Comparison of ENCODE assay signal across 8 mouse cellular contexts in genomic region chr12:32059707-32060106, GRCm38 (mm10). TPM values are rescaled to one million over a fixed set of nuclear protein-coding genes. Genes with fewer than 3 reads are reported as not detected.
DNase-seq lines count a peak whose midpoint lies in the region; ATAC-seq lines count a peak whose summit lies in the region.

No protein-coding gene starts in this region.

- intact Hi-C loops in heart, postnatal 36 days (cut with DNase I) = loop anchor here (5.0 kb wide), 2 partner anchors 83 to 92 kb away; no protein-coding TSS in a partner anchor

- H3K27me3 ChIP-seq in heart, embryonic 14.5 days (ENCODE audit: control insufficient read depth, insufficient read depth, low read length) = no peaks in the 10 kb centered on the region
- H3K27me3 ChIP-seq in forebrain, embryonic 13.5 days = no peaks in the 10 kb centered on the region
- H3K27me3 ChIP-seq in liver, embryonic 12.5 days (replicated peaks) = no peaks in the 10 kb centered on the region
- no peaks in the 10 kb centered on the region for H3K27me3 ChIP-seq in stomach, embryonic 14.5 days (ENCODE audit: control insufficient read depth, insufficient read depth, low read length)

- H3K9ac ChIP-seq in heart, embryonic 14.5 days (ENCODE audit: low read length) = no peak overlapping the region
- H3K9ac ChIP-seq in forebrain, embryonic 13.5 days = peak overlapping the region; percentile 97
- peak overlapping the region; percentile 100 for H3K9ac ChIP-seq in liver, embryonic 12.5 days
- no peak overlapping the region for H3K9ac ChIP-seq in stomach, embryonic 14.5 days (replicated peaks; ENCODE audit: low read depth, low read length)

- H3K9me3 ChIP-seq in heart, embryonic 14.5 days (ENCODE audit: control insufficient read depth, low read length) = no peaks in the 10 kb centered on the region
- no peaks in the 10 kb centered on the region for H3K9me3 ChIP-seq in forebrain, embryonic 13.5 days (replicated peaks)
- H3K9me3 ChIP-seq in liver, embryonic 12.5 days (replicated peaks) = no peaks in the 10 kb centered on the region
- H3K9me3 ChIP-seq in stomach, embryonic 14.5 days (ENCODE audit: control insufficient read depth, low read depth, low read length) = no peaks in the 10 kb centered on the region

- peaks cover 0 to 6% of the 10 kb centered on the region in 2 experiments; a peak in 3 of 4 replicates for H3K4me1 ChIP-seq in heart, embryonic 14.5 days (ENCODE audit: control insufficient read depth in 2 of 2, insufficient read depth in 2 of 2, low read length in 2 of 2)
- H3K4me1 ChIP-seq in forebrain, embryonic 13.5 days = peaks cover 34% of the 10 kb centered on the region
- peaks cover 68% of the 10 kb centered on the region for H3K4me1 ChIP-seq in liver, embryonic 12.5 days
- H3K4me1 ChIP-seq in stomach, embryonic 14.5 days (ENCODE audit: control insufficient read depth, insufficient read depth, low read length) = 0 out of 2 replicates have a peak, but pooled peaks cover 6% of the 10 kb centered on the region

- WGBS in heart, embryonic 14.5 days = 64% methylated on average over 6 of the region's 6 CpGs
- WGBS in forebrain, embryonic 13.5 days = 4% methylated on average over 6 of the region's 6 CpGs
- 7% methylated on average over 6 of the region's 6 CpGs for WGBS in liver, embryonic 12.5 days (ENCODE audit: insufficient replicate concordance)
- WGBS in stomach, embryonic 14.5 days = 25% methylated on average over 6 of the region's 6 CpGs

- peak overlapping the region; percentile 98 for H3K4me2 ChIP-seq in heart, embryonic 14.5 days (ENCODE audit: low read length)
- H3K4me2 ChIP-seq in forebrain, embryonic 13.5 days = peak overlapping the region; percentile 71
- peak overlapping the region; percentile 84 for H3K4me2 ChIP-seq in liver, embryonic 12.5 days
- peak overlapping the region; percentile 93 for H3K4me2 ChIP-seq in stomach, embryonic 14.5 days (replicated peaks; ENCODE audit: low read depth, low read length)

- DNase-seq in heart, postnatal 36 days = no peak
- peak; percentile 30 for DNase-seq in NIH3T3 (ENCODE audit: low read depth)
- no peak for DNase-seq in kidney, postnatal 14 days

- no peaks in the 10 kb centered on the region for H3K36me3 ChIP-seq in heart, embryonic 14.5 days (ENCODE audit: control insufficient read depth, insufficient read depth, low read length)
- 0 out of 2 replicates have a peak, but pooled peaks cover 4% of the 10 kb centered on the region for H3K36me3 ChIP-seq in forebrain, embryonic 13.5 days (ENCODE audit: poor library complexity, severe bottlenecking)
- peaks cover 28% of the 10 kb centered on the region for H3K36me3 ChIP-seq in liver, embryonic 12.5 days
- no peaks in the 10 kb centered on the region for H3K36me3 ChIP-seq in stomach, embryonic 14.5 days (ENCODE audit: control insufficient read depth, insufficient read depth, low read length)

- peak overlapping the region in 1 of 2 experiments; percentile 80; a peak in 1 of 4 replicates for H3K4me3 ChIP-seq in heart, embryonic 14.5 days (ENCODE audit: control insufficient read depth in 1 of 2, insufficient read depth in 1 of 2, low read depth in 1 of 2, low read length in 2 of 2)
- H3K4me3 ChIP-seq in forebrain, embryonic 13.5 days = peak overlapping the region; percentile 84
- H3K4me3 ChIP-seq in liver, embryonic 12.5 days = peak overlapping the region; percentile 98
- H3K4me3 ChIP-seq in stomach, embryonic 14.5 days (ENCODE audit: low read depth, low read length) = peak overlapping the region; percentile 84

- no peak for ATAC-seq in heart, embryonic 14.5 days (ENCODE audit: insufficient number of reproducible peaks, insufficient read depth, low FRiP score, low read depth)
- ATAC-seq in forebrain, embryonic 13.5 days = 0 out of 2 replicates have a peak, but pooled peaks have one; percentile 2
- no peak for ATAC-seq in liver, embryonic 12.5 days
- ATAC-seq in stomach, embryonic 14.5 days (ENCODE audit: insufficient number of reproducible peaks, insufficient read depth, low FRiP score, low read depth) = no peak
- no peak for ATAC-seq in frontal cortex, adult (ENCODE audit: low TSS enrichment)

- no peak overlapping the region for H3K27ac ChIP-seq in heart, embryonic 14.5 days (replicated peaks in 1 of 2; ENCODE audit: control insufficient read depth in 1 of 2, insufficient read depth in 1 of 2, low read depth in 2 of 2, low read length in 2 of 2)
- peak overlapping the region; percentile 78 for H3K27ac ChIP-seq in forebrain, embryonic 13.5 days
- peak overlapping the region; percentile 99 for H3K27ac ChIP-seq in liver, embryonic 12.5 days
- H3K27ac ChIP-seq in stomach, embryonic 14.5 days (ENCODE audit: low read length) = no peak overlapping the region

RNA-seq across cellular contexts. Expression of gene Prkar2b, which starts 1.4 kb away (rescaled TPM):
- polyA plus RNA-seq in heart, embryonic 14.5 days (2014; fragmentation: Nextera tagmentation; extraction: Ambion mirVana) = 14.7 and 15.2 TPM in 2 replicates
- total RNA-seq in heart, postnatal 36 days (2021) = 1 to 10 TPM; 2.5 to 9.3 TPM
- polyA plus RNA-seq in forebrain, embryonic 13.5 days (2015; fragmentation: Nextera tagmentation; extraction: Ambion mirVana) = 65.4 and 70.5 TPM in 2 replicates
- polyA plus RNA-seq in liver, embryonic 12.5 days (2016; fragmentation: Nextera tagmentation; extraction: Ambion mirVana) = 137 and 141 TPM in 2 replicates
- 34.0 and 38.7 TPM in 2 replicates for polyA plus RNA-seq in stomach, embryonic 14.5 days (2014; fragmentation: Nextera tagmentation; extraction: Ambion mirVana)

Comparison
In these comparisons a context has a peak if more than half of its experiments do, and no peak if none do; other contexts are left out.
1. H3K27ac ChIP-seq: peak in forebrain, embryonic 13.5 days (single experiment) and liver, embryonic 12.5 days (single experiment); none in heart, embryonic 14.5 days (0 of 2) and stomach, embryonic 14.5 days (single experiment).
2. H3K9ac ChIP-seq: peak in forebrain, embryonic 13.5 days (single experiment) and liver, embryonic 12.5 days (single experiment); none in heart, embryonic 14.5 days (single experiment) and stomach, embryonic 14.5 days (single experiment).
3. Peak in every context shown above with its lines, with median percentiles within 50 percentile points of each other: H3K4me2 ChIP-seq.